Mouse (Mus musculus) testis, adult 2 months (tissue): ENCODE measurements around the gene Hist1h2bf. TPM values are rescaled to one million over a fixed set of nuclear protein-coding genes. Genes with fewer than 3 reads are reported as not detected.

Source experiments
- H3K27ac ChIP-seq: fragments of 200-500 bp; 2 replicates; pipeline ENCODE4 v1.5.1; 2012; ENCODE audit warnings: low read depth, low read length; ENCODE audit not compliant: control insufficient read depth, insufficient read depth
- H3K27me3 ChIP-seq: fragments of 200-500 bp; 2 replicates; pipeline ENCODE4 v1.6.1; 2012; ENCODE audit warnings: mild to moderate bottlenecking, low read length, moderate library complexity; ENCODE audit not compliant: control insufficient read depth, insufficient read depth
- H3K36me3 ChIP-seq: fragments of 200-500 bp; 2 replicates; pipeline ENCODE4 v1.6.1; 2012; ENCODE audit warnings: mild to moderate bottlenecking, low read length; ENCODE audit not compliant: control insufficient read depth, insufficient read depth
- H3K4me1 ChIP-seq: fragments of 200-500 bp; 2 replicates; pipeline ENCODE4 v1.6.1; 2012; ENCODE audit warnings: low read length; ENCODE audit not compliant: control insufficient read depth, insufficient read depth
- H3K4me3 ChIP-seq: fragments of 200-500 bp; 2 replicates; pipeline ENCODE4 v1.5.1; 2012; ENCODE audit warnings: low read depth, mild to moderate bottlenecking, low read length, moderate library complexity, mixed read lengths; ENCODE audit not compliant: control insufficient read depth
- CTCF ChIP-seq: fragments of 200-500 bp; IDR thresholded peaks from 2 replicates; pipeline ENCODE4 v1.5.1; 2012; ENCODE audit warnings: low read depth, mild to moderate bottlenecking, inconsistent platforms, low read length, moderate library complexity; ENCODE audit not compliant: control insufficient read depth, insufficient read depth, insufficient replicate concordance
- POLR2A ChIP-seq: fragments of 200-500 bp; IDR thresholded peaks from 2 replicates; pipeline ENCODE4 v1.6.1; 2012; ENCODE audit warnings: low read depth, mild to moderate bottlenecking, inconsistent platforms, low read length, moderate library complexity; ENCODE audit not compliant: control insufficient read depth
- polyA plus RNA-seq: library from polyadenylated mRNA; depleted of rRNA; stranded (reverse); fragments of >200 nt; gene quantifications from 2 replicates; pipeline ENCODE4 v1.2.3, GENCODE M21; 2012

Gene Hist1h2bf
- polyA plus RNA-seq, 1 experiment, result 0.98 TPM

- no peak for TF ChIP-seq POLR2A
- TF ChIP-seq CTCF, result no peak
- Histone ChIP-seq H3K4me1 (no peaks in the 10 kb centered on the region), H3K36me3 (no peaks in the 10 kb centered on the region), H3K27me3 (no peaks in the 10 kb centered on the region), H3K27ac (no peak overlapping the region), H3K4me3 (no peak overlapping the region)
Measured at GRCm38 (mm10) chr13:23611638-23612037, 37.6 kb upstream of the Hist1h2bf start.

DNA sequence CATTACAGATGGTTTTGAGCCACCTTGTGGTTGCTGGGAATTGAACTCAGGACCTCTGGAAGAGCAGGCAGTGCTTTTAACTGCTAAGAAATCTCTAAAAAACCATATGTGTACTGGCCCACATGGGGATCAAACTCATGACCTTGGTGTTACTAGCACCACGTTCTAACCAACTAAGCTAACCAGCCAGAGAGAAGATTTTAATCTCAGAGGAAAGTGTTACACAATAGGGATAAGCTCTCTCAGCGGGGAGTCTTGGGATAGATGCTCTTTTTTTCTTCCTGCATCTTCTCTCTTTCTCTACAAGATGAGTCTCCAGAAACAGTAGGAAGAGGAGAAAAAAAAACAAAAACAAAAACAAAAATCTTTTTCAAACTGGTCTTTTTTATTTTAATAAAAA lies 36.4 kb upstream of the Hist1h2bf start:
- Histone ChIP-seq H3K4me3 (no peak overlapping the region), H3K4me1 (no peaks in the 10 kb centered on the region), H3K36me3 (no peaks in the 10 kb centered on the region), H3K27me3 (no peaks in the 10 kb centered on the region), H3K27ac (no peak overlapping the region)
- TF ChIP-seq CTCF (no peak), POLR2A (no peak)

- H3K27ac ChIP-seq, result no peak overlapping the region
- TF ChIP-seq POLR2A, result no peak
- no peak for TF ChIP-seq CTCF
- H3K27me3 ChIP-seq, result no peaks in the 10 kb centered on the region
- no peaks in the 10 kb centered on the region for H3K36me3 ChIP-seq
- H3K4me1 ChIP-seq, result no peaks in the 10 kb centered on the region
- H3K4me3 ChIP-seq, result no peak overlapping the region
Measured at GRCm38 (mm10) chr13:23609844-23610243, 35.8 kb upstream of the Hist1h2bf start.

DNA sequence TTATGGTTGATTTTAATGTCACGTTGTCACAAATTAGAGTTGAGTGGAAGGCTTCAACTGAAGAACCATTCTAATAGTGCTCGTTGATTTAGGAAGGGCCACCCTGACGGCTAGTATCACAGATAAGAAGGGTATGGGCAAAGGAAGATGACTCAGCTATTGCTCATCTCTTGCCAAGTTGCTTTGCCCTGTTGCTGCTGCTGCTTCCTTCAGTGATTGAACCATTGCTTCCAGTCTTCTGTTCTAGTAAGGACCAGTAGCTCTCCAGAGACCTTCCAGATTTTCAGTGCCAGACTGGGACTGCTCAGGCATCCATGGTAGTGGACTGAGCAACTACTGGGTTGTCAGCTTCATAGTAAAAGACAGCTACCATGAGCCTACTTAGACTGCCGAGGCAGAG lies 35.2 kb upstream of the Hist1h2bf start:
- Histone ChIP-seq H3K27ac (no peak overlapping the region), H3K4me1 (no peaks in the 10 kb centered on the region), H3K27me3 (no peaks in the 10 kb centered on the region), H3K36me3 (no peaks in the 10 kb centered on the region), H3K4me3 (no peak overlapping the region)
- TF ChIP-seq CTCF (no peak), POLR2A (no peak)

DNA sequence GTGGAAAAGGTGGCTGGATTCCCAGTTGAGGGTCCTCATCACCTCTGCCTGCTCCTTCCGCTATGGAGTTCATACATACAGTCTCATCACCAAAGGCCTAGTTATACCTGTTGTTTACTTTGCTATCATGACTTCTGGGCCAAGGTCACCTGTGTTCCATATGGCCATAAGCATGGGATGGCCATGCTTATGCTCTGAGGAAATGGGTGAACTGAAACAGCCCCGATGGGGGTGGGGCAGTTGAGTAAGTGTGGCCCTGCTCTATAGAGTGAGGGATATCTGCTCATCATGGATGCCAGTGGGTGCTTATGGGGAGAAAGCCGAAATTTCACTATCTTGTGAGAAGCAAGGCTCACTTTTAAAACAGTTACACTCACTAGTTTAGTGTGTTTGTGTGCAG lies 31.1 kb upstream of the Hist1h2bf start:
- no peaks in the 10 kb centered on the region for H3K4me1 ChIP-seq
- TF ChIP-seq CTCF (no peak), POLR2A (no peak)
- H3K36me3 ChIP-seq, result no peaks in the 10 kb centered on the region
- no peaks in the 10 kb centered on the region for H3K27me3 ChIP-seq
- no peak overlapping the region for H3K4me3 ChIP-seq
- no peak overlapping the region for H3K27ac ChIP-seq

DNA sequence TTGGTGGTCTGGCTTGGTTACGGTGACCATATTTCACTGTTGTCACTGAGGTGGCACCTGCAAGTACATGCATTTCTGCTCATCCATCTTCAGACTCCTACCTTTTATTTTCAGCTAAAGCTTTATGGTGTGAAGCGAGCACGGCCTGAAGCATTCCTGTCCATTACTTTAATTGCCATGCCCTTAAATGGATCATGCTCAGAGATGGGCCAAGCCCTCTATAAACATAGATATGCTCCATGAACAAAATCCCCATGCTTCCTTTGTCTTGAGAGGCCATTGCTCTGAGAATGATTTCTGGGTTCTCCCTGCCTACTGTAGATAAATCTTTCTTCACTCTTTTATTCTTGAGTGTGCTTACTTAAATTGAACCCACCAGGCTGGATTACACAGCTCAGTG lies 30.5 kb upstream of the Hist1h2bf start:
- Histone ChIP-seq H3K4me1 (no peaks in the 10 kb centered on the region), H3K27ac (no peak overlapping the region), H3K4me3 (no peak overlapping the region), H3K36me3 (no peaks in the 10 kb centered on the region), H3K27me3 (no peaks in the 10 kb centered on the region)
- TF ChIP-seq POLR2A (no peak), CTCF (no peak)

- Histone ChIP-seq H3K4me3 (no peak overlapping the region), H3K27me3 (no peaks in the 10 kb centered on the region), H3K27ac (no peak overlapping the region), H3K4me1 (no peaks in the 10 kb centered on the region), H3K36me3 (no peaks in the 10 kb centered on the region)
- TF ChIP-seq CTCF (no peak), POLR2A (no peak)
Measured at GRCm38 (mm10) chr13:23603182-23603699, 29.2 kb upstream of the Hist1h2bf start.

GRCm38 (mm10) chr13:23597957-23598356 lies 24.0 kb upstream of the Hist1h2bf start:
- Histone ChIP-seq H3K36me3 (no peaks in the 10 kb centered on the region), H3K4me1 (no peaks in the 10 kb centered on the region), H3K27me3 (no peaks in the 10 kb centered on the region), H3K4me3 (no peak overlapping the region), H3K27ac (no peak overlapping the region)
- no peak for TF ChIP-seq POLR2A
- TF ChIP-seq CTCF, result peak; percentile 43; the same call in 1 of the 2 replicates
